Mouse (Mus musculus): ENCODE data around the gene Tspan15. TPM values are rescaled to one million over a fixed set of nuclear protein-coding genes. Genes with fewer than 3 reads are reported as not detected.

The Tspan15 gene
- 10 to 100 TPM; 14.4 to 22.5 TPM for total RNA-seq (2021)
- polyA plus RNA-seq (2012; rRNA removed): 66.3 and 71.2 TPM in 2 replicates
- long read RNA-seq, transcript Tspan15-201 (8 exons, 3,638 nt): major isoform, 34 of 41 reads
- long read RNA-seq, partial matches to known transcripts: 1 of 41 reads
- long read RNA-seq, other reads (novel, unspliced or antisense): 6 of 41 reads

DNA sequence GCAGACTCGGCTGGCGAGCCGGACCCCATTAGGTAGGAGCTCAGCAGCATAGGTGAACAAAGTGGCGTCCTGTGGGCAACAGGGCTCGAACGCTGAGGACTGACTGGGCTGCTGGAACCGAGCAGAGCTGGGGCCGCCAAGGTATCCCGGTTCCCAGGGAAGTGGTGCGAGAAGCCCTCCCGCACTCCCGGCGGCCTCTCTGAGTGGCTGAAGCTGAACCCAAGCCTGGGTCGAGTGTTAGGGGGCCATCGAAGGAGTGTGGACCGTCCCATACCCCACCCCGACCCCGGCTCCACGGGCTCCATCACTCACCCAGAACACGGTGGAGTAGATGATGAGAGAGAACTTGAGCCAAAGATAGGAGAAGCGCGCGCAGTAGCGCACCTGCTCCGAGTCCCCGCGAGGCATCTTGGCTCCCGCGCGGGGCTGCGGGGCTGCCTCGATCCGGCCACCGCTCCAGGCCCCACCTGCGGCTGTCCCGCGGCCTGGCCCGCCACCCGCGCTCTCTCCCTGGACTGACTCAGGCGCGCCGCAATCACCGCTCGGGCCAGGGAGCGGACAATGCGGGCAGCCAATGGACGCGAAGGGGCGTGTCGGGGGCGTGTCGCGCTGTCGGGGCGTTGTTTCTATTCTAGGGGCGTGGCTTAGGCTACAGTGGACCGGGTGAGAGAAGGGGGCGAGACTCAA is at the start of gene Tspan15:
TSS of gene Tspan15 (minus strand) at position 544 of the 687 bp plus-strand sequence.
- DNase-seq: peak; percentile 99

- no peak for DNase-seq
Observed at GRCm38 (mm10) chr10:62279671-62280070, 48.6 kb upstream of the Tspan15 start.

DNA sequence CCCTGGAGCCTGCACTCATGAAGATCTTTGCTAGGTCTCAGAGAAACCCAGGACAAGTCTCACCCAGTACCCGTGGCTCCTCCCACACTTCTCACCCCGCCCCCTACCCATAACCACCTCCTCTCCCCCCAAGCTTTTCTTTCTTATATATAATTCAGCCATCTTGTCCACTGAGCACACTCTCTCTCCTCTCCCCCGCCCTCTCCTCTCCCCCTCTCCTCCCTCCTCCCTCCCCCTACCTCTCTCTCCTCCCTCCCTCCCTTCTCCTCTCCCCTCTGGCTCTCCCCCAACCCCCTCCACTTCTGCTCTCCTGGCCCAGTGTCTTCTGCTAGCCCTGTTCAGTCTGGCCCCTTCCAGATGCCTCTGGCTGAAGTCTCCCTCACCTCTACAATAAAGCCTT is 48.0 kb upstream of the Tspan15 start:
- DNase-seq: no peak

GRCm38 (mm10) chr10:62277499-62278293 is 46.6 kb upstream of the Tspan15 start:
- no peak for DNase-seq

GRCm38 (mm10) chr10:62275235-62275634 is 44.2 kb upstream of the Tspan15 start:
- DNase-seq: peak; percentile 80

DNA sequence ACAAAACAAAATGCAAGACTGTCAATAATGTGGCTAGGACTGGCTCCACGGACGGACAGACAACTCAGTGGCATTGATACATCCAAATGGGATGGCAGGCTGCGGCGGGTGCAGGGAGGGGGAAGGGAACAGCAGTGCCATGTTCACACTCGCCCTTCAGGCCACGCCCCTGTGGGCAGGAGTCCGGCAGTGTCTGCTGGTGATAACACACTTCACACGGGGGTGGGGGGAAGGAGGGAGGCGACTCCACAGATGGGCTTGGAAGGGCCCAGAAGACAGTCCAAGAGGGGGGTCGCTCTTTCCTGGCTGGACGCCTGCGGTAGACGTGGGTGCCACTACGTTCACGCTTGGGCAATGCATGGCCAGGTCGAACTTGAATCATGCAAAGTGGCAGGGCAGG is 38.2 kb upstream of the Tspan15 start:
- no peak for DNase-seq

DNA sequence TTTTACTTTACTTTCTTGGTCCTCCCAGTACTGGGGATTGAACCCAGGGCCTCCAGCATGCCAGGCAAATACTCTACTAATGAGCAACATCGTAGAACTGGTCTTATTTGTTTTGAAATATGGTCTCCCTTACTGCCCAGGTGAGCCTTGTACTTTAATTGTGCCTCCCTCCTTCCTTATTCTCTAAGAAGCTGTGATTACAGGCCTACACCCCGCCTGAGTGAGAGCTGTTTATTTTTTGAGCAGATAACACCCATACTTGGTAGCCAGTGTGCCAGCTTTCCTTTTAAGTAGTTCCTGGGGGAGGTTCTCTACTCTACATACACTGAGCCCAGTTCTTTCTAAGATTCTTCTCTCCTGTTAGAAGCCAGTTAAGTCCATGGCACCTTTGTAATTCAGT is 33.2 kb upstream of the Tspan15 start:
- DNase-seq: no peak

DNA sequence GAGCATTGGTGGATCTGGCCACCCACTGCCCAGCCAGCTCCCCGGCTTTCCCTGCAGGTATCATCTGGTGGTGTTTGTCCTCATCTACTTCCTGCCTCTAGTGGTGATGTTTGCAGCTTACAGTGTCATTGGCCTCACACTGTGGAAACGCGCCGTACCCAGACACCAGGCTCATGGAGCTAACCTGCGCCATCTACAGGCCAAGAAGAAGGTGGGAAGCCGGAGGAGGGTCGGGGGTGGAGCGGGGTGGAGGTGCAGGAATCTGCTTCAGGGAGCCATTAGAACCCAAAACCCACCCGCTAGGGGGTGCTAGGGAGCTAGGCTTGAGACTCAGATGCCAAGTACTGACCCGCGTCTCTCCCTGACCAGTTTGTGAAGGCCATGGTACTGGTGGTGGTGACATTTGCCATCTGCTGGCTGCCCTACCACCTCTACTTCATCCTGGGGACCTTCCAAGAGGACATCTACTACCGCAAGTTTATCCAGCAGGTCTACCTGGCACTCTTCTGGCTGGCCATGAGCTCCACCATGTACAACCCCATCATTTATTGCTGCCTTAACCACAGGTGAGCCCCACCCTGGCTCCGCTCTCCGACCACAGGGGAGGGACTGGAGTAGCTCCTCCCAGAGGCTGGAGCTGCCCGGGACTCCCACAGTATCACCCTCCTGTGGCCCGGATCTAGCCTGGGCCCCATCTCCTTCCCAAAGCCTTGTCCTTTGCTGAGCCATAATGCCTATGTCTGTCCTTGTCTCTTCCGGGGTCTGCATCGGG is 30.2 kb upstream of the Tspan15 start:
- peak; percentile 70 for DNase-seq

GRCm38 (mm10) chr10:62258298-62258697 is 27.2 kb upstream of the Tspan15 start:
- no peak for DNase-seq

DNA sequence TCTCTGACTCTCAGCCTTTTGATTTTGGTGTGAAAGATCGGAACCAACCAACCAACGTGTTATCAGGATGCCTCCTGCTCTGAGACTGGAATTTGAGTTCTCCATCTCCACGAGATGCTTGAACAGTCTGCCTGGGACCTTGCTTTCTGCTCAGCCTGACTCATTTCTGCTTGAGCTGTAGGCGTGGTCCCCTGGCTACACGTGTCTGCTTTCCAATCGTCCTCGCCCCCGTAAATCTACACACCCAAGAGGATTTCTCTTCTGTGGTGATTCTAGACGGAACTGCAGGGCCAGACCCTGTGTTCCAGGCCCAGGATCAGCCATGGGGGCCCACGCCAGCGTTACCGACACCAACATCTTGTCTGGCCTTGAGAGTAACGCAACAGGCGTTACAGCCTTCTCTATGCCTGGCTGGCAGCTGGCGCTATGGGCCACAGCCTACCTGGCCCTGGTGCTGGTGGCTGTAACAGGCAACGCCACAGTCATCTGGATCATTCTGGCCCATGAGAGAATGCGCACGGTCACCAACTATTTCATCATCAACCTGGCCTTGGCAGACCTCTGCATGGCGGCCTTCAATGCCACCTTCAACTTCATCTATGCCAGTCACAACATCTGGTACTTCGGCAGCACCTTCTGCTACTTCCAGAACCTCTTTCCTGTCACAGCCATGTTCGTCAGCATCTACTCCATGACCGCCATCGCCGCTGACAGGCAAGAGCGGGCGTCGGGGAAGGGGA is 21.6 kb upstream of the Tspan15 start:
- peak; percentile 81 for DNase-seq

- DNase-seq: peak; percentile 90
Observed at GRCm38 (mm10) chr10:62252000-62252488, 21.0 kb upstream of the Tspan15 start, which contains the start of gene Tacr2. Tacr2 (plus strand) TSS chr10:62252438.

DNA sequence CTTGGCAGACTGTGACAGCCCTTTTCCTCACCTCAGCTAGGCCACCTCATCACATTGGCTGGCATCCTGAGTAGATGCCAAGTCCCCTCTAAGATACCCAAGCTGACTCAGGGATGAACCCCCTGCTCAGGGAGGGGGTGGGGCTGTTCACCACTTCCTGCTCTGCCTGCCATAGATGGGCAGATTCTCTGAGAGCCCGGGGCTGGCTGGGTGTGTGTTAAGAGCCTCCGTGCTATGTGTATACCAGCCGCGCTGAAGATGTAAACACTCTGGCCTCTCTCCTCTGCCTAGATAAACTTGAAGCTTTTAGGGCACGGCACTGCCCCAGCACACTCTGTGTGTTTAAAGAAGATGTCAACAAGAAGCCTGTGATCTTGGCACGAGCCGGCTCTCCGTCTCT is 16.8 kb upstream of the Tspan15 start:
- no peak for DNase-seq

GRCm38 (mm10) chr10:62247156-62247555 is 16.1 kb upstream of the Tspan15 start:
- DNase-seq: no peak

- peak; percentile 32 for DNase-seq
Observed at GRCm38 (mm10) chr10:62244067-62244466, 13.0 kb upstream of the Tspan15 start.

- peak; percentile 50 for DNase-seq
Observed at GRCm38 (mm10) chr10:62242896-62243295, 11.8 kb upstream of the Tspan15 start.

DNA sequence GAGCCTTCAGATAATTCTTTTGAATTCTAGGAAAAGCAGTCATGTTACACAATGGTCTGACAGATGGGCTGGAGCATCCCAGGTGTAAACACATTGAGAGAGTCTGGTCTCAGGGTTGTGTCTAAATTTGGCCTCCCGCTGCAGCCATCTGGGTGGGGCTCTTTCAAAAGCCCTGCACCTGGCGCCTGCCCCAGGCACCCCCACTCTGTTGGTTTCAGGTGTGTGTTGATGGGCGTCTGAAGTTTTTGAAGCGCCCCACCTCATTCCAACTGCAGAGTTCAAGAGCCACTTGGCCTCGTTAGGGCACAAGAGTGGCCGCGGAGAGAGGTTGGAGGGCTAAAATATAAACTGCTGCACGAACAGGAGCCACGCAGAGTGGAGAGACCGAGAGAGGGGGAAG is 11.3 kb upstream of the Tspan15 start:
- no peak for DNase-seq

- DNase-seq: no peak
Observed at GRCm38 (mm10) chr10:62239270-62239669, 8.2 kb upstream of the Tspan15 start.

DNA sequence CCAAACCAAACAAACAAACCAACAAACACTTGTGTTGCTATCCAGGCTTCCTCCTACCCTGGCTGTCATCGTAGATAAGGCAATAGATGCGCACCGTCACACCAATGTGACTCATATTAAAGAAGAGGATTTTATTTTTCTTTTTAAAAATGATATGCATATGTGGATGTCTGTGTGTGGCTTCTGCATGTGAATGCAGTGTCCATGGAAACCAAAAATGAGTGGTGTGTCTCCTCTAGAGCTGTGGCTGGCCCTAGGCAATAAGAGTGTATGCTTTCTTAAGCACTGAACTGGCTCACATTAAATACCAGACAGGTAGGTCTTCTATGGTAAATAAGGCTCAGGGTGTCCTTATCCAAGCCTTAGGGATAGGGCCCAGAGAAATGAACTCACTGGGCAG is 7.6 kb upstream of the Tspan15 start:
- DNase-seq: no peak

DNA sequence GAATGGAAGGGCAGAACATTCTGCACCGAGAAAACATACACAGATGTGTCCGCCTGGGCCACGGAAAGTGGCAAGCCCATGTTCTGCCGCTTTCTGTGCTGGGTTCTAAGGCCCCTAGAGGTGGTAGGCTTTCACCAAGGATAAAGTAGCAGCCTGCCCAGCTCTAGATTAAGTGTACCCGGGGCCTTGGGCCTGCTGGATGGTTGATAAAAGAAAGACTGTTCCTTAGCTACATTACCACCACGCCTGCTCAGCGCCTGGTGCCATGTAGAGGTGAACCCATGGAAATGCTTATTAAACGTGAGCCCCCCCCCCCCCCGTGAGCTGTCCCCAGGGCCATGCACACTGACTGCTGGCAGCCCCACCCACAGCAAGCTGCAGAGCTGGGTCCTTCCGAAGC is 6.2 kb upstream of the Tspan15 start:
- DNase-seq: no peak

GRCm38 (mm10) chr10:62236165-62236564 is 5.1 kb upstream of the Tspan15 start:
- DNase-seq: no peak

DNA sequence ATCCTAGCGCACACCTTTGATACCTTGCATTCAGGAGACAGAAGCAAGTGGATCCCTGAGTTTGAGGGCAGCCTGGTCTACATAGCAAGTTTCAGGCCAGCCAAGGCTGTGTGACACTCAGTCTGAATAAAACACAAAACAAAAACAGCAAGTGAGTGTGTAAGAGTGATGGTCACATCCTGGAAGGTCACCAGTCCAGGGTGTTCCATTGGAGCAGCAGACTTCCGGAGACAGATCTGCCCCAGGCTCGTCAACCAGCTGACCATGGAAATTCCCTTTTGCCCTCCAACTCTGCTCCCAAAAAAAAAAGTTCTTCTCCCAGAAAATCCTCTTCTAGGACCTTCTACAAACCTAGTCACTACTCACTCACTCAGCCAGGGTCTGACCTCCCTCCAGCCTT is 760 bp upstream of the Tspan15 start:
- peak; percentile 29 for DNase-seq

- no peak for DNase-seq
Observed at GRCm38 (mm10) chr10:62231395-62231732, 313 bp upstream of the Tspan15 start.
